Mouse (Mus musculus): ENCODE results near the gene Cav3.
A peak's percentile ranks its signal among the peaks of the same experiment; 100 is the strongest.

The Cav3 gene

GRCm38 (mm10) chr6:112459341-112459749 lies at the start of gene Cav3:
TSS of gene Cav3 (plus strand) at chr6:112459505.
- DNase-seq: peak; percentile 31 to 47

- no peak for DNase-seq
Measured at GRCm38 (mm10) chr6:112419333-112419732, 40.0 kb upstream of the Cav3 start.

DNA sequence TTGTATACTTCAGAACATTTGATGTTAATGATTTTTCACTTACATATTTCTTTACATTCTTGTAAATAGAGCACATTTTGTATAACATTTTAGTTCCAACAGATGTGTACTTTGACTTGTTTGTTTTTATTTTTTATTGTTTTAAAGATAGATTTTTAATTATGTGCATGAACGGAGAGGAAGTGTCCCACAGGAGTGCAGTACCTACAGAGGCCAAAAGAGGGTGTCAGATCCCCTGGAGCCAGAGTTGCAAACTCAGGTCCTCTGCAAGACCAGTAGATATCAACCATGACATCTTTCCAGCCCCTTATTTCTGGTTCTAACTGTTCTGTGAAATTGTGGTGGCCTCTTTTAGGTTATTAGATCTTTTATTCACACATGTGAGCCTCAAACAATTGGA lies 38.4 kb upstream of the Cav3 start:
- no peak for DNase-seq

GRCm38 (mm10) chr6:112423746-112424501 lies 35.4 kb upstream of the Cav3 start:
- DNase-seq: peak; percentile 11 to 17

GRCm38 (mm10) chr6:112426018-112426732 lies 33.1 kb upstream of the Cav3 start:
- no peak for DNase-seq

- no peak for DNase-seq
Measured at GRCm38 (mm10) chr6:112445675-112446074, 13.6 kb upstream of the Cav3 start.

DNA sequence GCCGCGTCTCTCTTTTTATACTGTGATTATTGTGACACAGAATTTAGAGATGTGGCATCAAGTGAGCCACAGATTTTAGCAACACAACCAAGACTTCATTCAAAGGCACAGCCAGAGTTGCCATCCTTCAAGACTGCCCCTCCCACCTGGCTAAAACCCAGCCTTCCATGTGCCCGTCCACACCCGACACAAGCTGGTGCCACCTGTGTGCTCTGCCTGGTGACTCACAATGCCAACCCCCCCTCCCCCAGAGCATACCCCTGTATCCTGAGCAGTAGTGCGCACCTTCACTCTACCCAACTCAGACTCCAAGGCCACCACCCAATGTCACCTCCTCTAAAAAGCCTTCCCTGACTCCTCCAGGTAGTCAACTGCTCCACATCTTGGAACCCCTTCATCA lies 2.2 kb downstream of the Cav3 start:
- DNase-seq: no peak

DNA sequence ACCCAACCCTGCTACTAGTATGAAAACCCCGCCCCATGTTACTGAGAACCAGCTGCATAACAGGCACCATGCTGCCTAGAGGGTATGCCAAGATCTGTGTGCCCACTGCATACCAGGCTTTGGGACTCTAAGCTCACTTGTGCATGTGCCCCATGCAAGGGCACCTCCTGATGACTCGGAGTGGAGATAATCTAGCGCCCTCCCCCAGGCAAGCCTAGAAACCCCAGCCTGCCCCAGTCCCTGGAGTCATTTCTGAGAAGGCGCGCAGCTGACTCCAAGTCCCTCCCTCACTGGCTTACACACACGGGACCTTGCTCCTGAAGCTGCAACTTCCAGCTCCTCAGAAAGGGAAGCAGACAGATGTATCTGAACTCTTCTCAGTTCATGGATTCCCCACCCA lies 4.0 kb downstream of the Cav3 start:
- DNase-seq: no peak

GRCm38 (mm10) chr6:112465441-112465840 lies 6.1 kb downstream of the Cav3 start:
- no peak for DNase-seq

- DNase-seq: no peak
Measured at GRCm38 (mm10) chr6:112466001-112466400, 6.7 kb downstream of the Cav3 start.

- no peak for DNase-seq
Measured at GRCm38 (mm10) chr6:112471644-112472043, 12.3 kb downstream of the Cav3 start.

DNA sequence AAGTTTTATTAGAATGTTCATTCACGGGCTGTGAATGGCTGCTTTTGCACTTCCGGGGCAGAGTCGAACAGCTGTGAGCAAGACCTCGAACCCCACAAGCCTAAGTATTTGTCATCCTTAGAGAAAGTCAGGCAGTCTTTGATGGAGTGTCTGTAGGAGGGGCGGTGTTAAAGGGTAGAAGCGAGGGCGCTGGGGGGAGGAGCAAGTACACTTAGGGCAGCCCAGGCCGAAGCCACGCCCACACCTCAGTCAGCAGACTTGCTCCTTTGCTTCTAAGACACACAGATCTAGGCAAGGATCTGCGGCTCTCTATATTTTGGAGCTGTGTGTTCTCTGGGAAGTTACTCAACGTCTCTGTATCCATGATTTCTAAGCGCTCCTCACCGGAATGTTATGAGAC lies 20.6 kb downstream of the Cav3 start:
- peak in 1 of 2 experiments; percentile 44 for DNase-seq

- peak; percentile 73 to 78 for DNase-seq
Measured at GRCm38 (mm10) chr6:112484316-112484715, 25.0 kb downstream of the Cav3 start.

- DNase-seq: no peak
Measured at GRCm38 (mm10) chr6:112487993-112488392, 28.7 kb downstream of the Cav3 start.

DNA sequence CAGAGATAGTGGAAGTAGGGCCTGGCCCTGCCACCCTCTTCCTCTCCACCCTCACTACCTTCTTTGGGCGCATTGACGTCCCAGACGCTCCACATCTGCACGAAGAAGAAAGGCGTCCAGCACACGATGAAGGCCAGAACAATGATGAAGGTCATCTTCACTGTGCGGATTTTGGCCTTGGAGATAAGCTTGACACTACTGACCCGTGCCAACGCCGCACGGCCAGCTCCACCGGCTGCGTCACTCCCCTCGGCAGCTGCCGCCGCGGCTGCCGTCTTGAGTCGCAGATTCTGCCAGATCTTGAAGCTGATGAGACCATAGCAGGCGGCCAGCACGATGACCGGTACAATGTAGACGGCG lies 29.5 kb downstream of the Cav3 start:
- no peak for DNase-seq

GRCm38 (mm10) chr6:112489181-112489909 lies 30.0 kb downstream of the Cav3 start:
- DNase-seq: peak; percentile 58 to 71

DNA sequence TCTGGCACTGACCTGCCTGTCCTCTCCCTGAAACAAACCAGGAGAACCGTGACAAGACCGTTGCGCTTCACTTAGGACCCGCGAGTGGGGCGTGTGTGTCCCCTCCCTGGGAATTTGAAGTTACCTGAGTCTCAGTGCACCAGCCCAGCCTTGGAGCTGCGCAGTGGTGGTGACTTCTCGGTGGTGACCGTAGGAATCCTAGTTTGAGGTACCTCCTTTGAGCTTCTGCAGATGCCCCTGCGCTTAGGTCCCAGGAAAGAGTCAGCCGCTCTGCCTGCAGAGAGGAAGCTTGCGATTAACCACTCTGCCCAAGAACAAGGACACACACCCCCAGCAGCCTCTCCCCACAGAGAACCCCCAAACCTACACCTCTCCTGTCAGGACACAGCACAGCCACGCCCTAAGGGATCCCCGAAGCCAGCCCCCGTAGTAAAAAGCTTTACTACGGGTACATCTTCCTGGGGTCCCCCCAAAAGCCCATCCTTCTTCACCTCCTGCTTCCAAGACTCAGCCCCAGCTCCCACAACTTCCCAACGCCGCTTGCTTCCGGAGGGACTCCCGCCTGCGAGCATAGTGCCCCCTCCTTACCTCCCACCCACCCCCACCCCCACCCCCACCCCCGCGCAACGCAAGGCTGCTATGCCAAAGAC lies 30.7 kb downstream of the Cav3 start, which contains the start of gene Oxtr:
TSS of gene Oxtr (minus strand) at position 34 of the 650 bp plus-strand sequence.
- peak in 1 of 2 experiments; percentile 49 for DNase-seq

- peak; percentile 93 to 94 for DNase-seq
Measured at GRCm38 (mm10) chr6:112490625-112491242, 31.4 kb downstream of the Cav3 start.

DNA sequence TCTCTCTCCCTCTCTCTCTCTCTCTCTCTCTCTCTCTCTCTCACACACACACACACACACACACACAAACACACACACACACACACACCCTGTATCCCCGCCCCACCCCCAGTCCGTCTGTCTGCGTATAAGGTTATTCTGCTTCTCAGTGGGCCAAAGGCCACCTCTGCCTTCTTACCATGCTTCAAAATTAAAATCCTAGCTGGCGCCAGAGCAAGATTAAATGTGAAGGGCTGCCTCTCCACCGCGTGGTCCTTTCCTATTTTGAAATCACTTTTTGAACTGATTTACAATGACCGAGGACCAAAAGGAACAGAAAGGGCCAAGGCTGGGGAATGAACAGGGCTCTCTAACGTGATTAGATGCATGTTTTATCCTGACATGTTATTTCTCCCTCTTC lies 32.2 kb downstream of the Cav3 start:
- DNase-seq: no peak

DNA sequence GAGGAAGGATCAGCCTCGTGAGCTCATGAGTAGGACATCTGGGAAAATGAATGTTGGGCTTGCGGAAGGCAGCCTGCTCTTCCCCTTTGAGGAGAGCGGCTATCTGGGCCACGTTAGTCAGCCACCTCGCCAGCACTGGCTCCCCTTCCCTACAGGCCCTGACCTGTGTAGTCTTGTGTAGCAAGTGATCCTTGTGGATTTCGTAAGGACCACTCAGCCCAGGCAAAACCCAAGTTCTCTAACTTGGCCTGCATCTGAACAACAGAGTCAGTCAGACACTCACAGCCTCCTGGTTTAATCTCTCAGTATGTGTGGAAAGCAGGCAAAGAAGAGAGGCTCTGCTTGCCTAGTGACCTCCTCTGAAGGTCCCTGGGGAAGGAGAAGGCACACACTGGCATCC lies 33.4 kb downstream of the Cav3 start:
- DNase-seq: no peak

- DNase-seq: no peak
Measured at GRCm38 (mm10) chr6:112493371-112493770, 34.1 kb downstream of the Cav3 start.

DNA sequence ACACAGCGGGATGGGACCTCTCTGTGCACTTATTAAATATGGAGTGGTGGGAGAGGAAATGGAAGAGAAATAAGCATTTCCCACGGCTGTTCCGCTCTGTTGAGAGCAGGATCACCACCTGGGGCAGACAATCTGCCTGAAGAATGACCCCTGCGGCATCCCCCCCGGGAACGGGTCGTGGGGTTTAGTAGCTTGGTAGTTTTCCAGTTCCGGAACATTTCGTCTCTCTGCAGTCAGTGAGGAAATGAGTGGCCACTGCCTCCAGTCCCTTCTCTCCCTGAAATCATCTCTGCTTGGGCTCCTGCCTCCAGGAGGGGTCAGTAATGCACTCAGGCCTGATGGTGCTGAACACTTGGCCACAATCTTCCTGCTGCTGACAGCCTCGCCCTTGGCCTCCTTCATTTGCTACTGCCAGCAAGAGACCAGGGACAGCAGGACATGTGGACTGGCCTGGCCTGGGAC lies 35.3 kb downstream of the Cav3 start:
- DNase-seq: peak; percentile 65 to 75
